Mouse (Mus musculus) liver, embryonic 14.5 days (tissue): Measurements from ENCODE around the gene Sort1. TPM values are rescaled to one million over a fixed set of nuclear protein-coding genes. Genes with fewer than 3 reads are reported as not detected.
"Not testable (repeated sequence)": the region's sequence is repeated elsewhere in the genome, so short reads cannot be mapped to it uniquely, and the experiment has no call there.

Source experiments
- ATAC-seq: fragments of 200-750 bp; cut with Nextera tagmentation; 2 replicates; pipeline ENCODE4 v1.8.0; 2017; ENCODE audit warnings: moderate number of reproducible peaks, mild to moderate bottlenecking, moderate library complexity; ENCODE audit not compliant: insufficient read depth
- DNase-seq, 3 experiments: peaks; one replicate each; pipeline ENCODE4 v3.0.0-alpha.2; 2012 to 2013; ENCODE audit warnings: low read depth in 3 of 3, low spot score in 3 of 3
- H3K27ac ChIP-seq: fragments of 300-500 bp; sonication (generic); 2 replicates; pipeline ENCODE4 v1.5.1; 2014; ENCODE audit warnings: moderate library complexity, mild to moderate bottlenecking, control low read depth, inconsistent platforms
- H3K27me3 ChIP-seq: fragments of 300-500 bp; sonication (generic); 2 replicates; pipeline ENCODE4 v1.6.1; 2014; ENCODE audit warnings: mild to moderate bottlenecking, low read length, moderate library complexity; ENCODE audit not compliant: control insufficient read depth, insufficient read depth
- H3K36me3 ChIP-seq: fragments of 300-500 bp; sonication (generic); replicated peaks from 2 replicates; pipeline ENCODE4 v1.6.1; 2014; ENCODE audit warnings: low read depth; ENCODE audit not compliant: control insufficient read depth, insufficient read depth
- H3K4me1 ChIP-seq, 2 experiments: fragments of 200-500 bp in 1 of 2; fragments of 300-500 bp in 1 of 2; sonication (generic) in 1 of 2; replicated peaks; 2 replicates each; pipeline ENCODE4 v1.6.1; 2012 to 2014; ENCODE audit warnings: antibody characterized with exemption in 1 of 2, inconsistent platforms in 1 of 2, low read length in 1 of 2; ENCODE audit not compliant: control insufficient read depth in 2 of 2, insufficient read depth in 2 of 2
- H3K4me2 ChIP-seq: fragments of 300-500 bp; sonication (generic); 2 replicates; pipeline ENCODE4 v1.6.1; 2014; ENCODE audit warnings: low read depth, mild to moderate bottlenecking, control low read depth, moderate library complexity
- H3K4me3 ChIP-seq, 2 experiments: fragments of 200-500 bp in 1 of 2; fragments of 300-500 bp in 1 of 2; sonication (generic) in 1 of 2; 2 replicates each; pipeline ENCODE4 v1.5.1; 2012 to 2014; ENCODE audit warnings: low read depth in 2 of 2, low read length in 2 of 2, mild to moderate bottlenecking in 2 of 2, control low read depth in 1 of 2, inconsistent platforms in 1 of 2, moderate library complexity in 1 of 2; ENCODE audit not compliant: insufficient read depth in 1 of 2
- H3K9ac ChIP-seq: fragments of 300-500 bp; sonication (generic); replicated peaks from 2 replicates; pipeline ENCODE4 v1.6.1; 2014; ENCODE audit warnings: mild to moderate bottlenecking, control low read depth, moderate library complexity
- H3K9me3 ChIP-seq: fragments of 300-500 bp; sonication (generic); 2 replicates; pipeline ENCODE4 v1.6.1; 2016; ENCODE audit warnings: low read length, mixed read lengths; ENCODE audit not compliant: control insufficient read depth
- CTCF ChIP-seq: IDR thresholded peaks from 2 replicates; pipeline ENCODE4 v1.5.1; 2016; ENCODE audit warnings: antibody characterized with exemption, low read depth, control low read depth
- EP300 ChIP-seq: IDR thresholded peaks from 2 replicates; pipeline ENCODE4 v1.6.1; 2016; ENCODE audit warnings: antibody characterized with exemption, low read depth
- WGBS: fragments of 180-500 bp; shearing (Covaris S2); extraction: QIAGEN DNeasy Blood & Tissue Kit; methylation state at CpG from one replicate; pipeline ENCODE4 v1.1.7; 2014; ENCODE audit not compliant: insufficient replicate concordance; 5-methylcytosine and 5-hydroxymethylcytosine counted together
- polyA plus RNA-seq, 2 experiments: library from polyadenylated mRNA; depleted of rRNA in 1 of 2; stranded (reverse) in 1 of 2; unstranded in 1 of 2; fragments of >200 nt; fragmentation: Nextera tagmentation in 1 of 2; extraction: Ambion mirVana in 1 of 2; gene quantifications; 2 replicates each; pipeline versions ENCODE4 v1.2.1 to v1.2.3; 2012 to 2014

Sort1 gene
- polyA plus RNA-seq (2012; rRNA removed) (3.5 and 3.9 TPM in 2 replicates), polyA plus RNA-seq (2014; fragmentation: Nextera tagmentation; extraction: Ambion mirVana) (3.0 and 3.5 TPM in 2 replicates)

DNA sequence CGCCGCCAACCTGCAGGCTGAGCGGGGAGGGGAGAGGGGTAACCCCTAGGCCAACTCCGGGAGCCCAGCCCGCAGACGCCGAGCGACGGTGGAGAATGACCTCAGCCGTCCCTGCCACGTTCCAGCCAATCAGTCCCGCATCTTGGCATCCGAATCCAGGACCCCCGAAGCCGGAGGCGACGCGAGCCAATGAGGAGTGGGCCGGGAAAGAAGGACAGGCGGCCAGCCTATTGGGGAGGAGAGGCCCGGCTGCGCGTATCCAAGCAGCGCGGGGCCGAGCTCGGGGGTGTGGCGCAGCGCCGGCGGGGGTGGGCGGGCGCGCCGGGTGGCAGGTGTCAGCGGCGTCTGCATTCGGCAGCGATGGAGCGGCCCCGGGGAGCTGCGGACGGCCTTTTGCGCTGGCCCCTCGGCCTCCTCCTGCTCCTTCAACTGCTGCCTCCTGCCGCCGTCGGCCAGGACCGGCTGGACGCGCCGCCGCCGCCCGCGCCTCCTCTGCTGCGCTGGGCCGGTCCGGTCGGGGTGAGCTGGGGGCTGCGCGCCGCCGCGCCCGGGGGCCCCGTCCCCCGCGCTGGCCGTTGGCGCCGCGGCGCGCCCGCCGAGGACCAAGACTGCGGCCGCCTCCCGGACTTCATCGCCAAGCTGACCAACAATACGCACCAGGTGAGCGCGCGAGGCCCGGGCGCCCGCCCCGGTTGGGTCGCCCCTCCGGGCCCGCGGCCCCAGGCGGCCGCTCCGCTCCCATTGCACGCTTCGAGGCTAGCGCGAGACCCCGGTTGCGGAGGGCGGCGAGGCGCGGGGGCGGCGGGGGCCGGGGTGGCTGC lies at the start of gene Sort1:
TSS of gene Sort1 (plus strand) at position 302 of the 821 bp plus-strand sequence.
- Histone ChIP-seq H3K9ac (peak within 1 kb of the TSS; percentile 28), H3K4me2 (peak within 1 kb of the TSS; percentile 80), H3K27ac (no peak within 1 kb of the TSS), H3K36me3 (peaks cover 4% of the 10 kb centered on the region; the same call in 1 of the 2 replicates), H3K27me3 (peaks cover 23% of the 10 kb centered on the region), H3K4me3 (peak within 1 kb of the TSS; percentile 55 to 69), H3K4me1 (peaks cover 0 to 25% of the 10 kb centered on the region in 2 experiments; a peak in 2 of 4 replicates), H3K9me3 (no peaks in the 10 kb centered on the region)
- ATAC-seq (peak; percentile 89), DNase-seq (peak; percentile 51 to 54 (median 54))
- TF ChIP-seq CTCF (no peak), EP300 (no peak)
- under 1% methylated on average over 103 of the region's 109 CpGs for WGBS

DNA sequence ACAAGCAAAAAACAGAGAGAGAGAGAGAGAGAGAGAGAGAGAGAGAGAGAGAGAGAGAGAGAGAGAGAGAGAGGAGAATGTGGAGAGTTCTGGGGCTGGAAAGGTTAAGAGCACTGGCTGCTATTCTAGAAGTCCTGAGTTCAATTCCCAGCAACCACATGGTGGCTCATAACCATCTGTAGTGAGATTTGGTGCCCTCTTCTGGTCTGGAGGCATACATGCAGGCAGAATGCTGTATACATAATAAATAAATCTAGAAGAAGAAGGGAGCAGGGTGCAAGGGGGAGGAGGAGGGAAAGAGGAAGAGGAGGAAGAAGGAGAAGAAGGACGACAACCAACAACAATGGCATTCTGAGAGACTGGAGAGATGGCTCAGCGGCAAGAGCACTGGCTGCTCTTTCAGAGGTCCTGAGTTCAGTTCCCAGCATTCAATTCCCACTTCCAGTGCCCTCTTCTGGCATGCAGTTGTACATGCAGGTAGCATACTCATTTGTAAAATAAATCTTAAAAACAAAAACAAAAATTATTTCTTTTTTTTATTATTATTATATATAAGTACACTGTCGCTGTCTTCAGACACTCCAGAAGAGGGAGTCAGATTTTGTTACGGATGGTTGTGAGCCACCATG lies 46.3 kb upstream of the Sort1 start:
- H3K9ac ChIP-seq, ATAC-seq, H3K4me2 ChIP-seq, H3K27me3 ChIP-seq, H3K4me3 ChIP-seq, DNase-seq, H3K36me3 ChIP-seq, H3K4me1 ChIP-seq, H3K9me3 ChIP-seq, H3K27ac ChIP-seq: not testable (repeated sequence)
- peak; percentile 47 for TF ChIP-seq CTCF
- 70% methylated on average over 4 of the region's 4 CpGs for WGBS

DNA sequence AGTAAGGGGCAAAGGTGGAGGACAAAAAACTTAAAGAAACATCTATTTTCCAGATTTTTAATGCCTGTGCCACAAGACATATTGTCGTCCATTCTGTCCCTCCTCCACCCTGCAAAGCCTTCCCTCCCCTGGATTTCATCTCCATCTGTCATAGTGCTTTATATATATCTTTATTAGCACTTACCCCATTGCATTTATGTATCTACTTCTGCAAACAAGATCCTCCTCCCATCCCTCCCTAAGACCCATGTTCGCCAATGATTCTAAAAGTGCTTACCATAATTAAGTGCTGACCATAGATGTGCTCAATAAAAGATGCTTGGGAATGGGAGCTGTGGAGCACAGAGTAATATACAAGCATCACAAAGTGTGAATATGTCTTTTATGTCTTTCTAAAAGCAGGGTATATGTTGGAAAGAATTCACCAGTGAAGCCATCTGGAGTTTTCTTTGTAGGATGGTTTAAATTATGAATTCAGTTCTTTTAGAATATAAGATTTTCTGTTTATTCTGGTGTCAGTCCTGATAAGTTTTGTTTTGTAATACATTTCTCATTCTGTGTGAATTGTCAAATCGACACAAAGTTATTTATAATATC lies 42.5 kb upstream of the Sort1 start:
- ATAC-seq (no peak), DNase-seq (no peak)
- TF ChIP-seq CTCF (no peak), EP300 (no peak)
- Histone ChIP-seq H3K4me3 (no peak overlapping the region), H3K27ac (no peak overlapping the region), H3K4me2 (no peak overlapping the region), H3K9me3 (no peaks in the 10 kb centered on the region), H3K27me3 (no peaks in the 10 kb centered on the region; the same call in 1 of the 2 replicates), H3K9ac (no peak overlapping the region), H3K36me3 (no peaks in the 10 kb centered on the region), H3K4me1 (no peaks in the 10 kb centered on the region)
- WGBS: 63% methylated on average over 3 of the region's 3 CpGs

DNA sequence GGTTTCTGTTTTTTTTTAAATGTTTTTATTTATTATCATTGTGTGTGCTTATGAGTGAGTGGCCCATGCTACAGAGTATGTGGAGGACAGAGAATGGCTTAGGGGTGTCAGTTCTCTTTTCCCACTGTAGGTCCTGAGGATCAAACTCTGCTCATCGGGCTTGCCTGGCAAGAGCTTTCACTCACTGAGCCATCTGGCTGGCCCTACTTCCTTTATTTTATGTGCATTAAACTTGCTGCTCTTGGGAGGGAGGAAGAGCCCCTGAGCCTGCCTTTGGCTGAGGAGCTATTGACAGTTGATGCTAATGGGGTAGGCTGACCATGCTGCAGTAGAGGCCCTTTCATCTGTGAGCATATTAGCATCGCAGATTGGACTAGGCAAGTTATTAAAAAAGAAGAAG lies 37.0 kb upstream of the Sort1 start:
- H3K4me2 ChIP-seq: no peak overlapping the region
- no peak for TF ChIP-seq EP300
- TF ChIP-seq CTCF: no peak
- no peak overlapping the region for H3K9ac ChIP-seq
- DNase-seq (no peak), ATAC-seq (no peak)
- no peaks in the 10 kb centered on the region for H3K36me3 ChIP-seq
- H3K4me1 ChIP-seq: no peaks in the 10 kb centered on the region
- no peak overlapping the region for H3K4me3 ChIP-seq
- WGBS: 50% methylated on average over 2 of the region's 2 CpGs
- no peaks in the 10 kb centered on the region for H3K9me3 ChIP-seq
- H3K27me3 ChIP-seq: no peaks in the 10 kb centered on the region
- no peak overlapping the region for H3K27ac ChIP-seq
